Mouse (Mus musculus) brain, embryonic 14.5 days (tissue): ENCODE measurements around the gene Slc25a35.

ENCODE experiments used
- CTCF ChIP-seq: fragments of 200-500 bp; IDR thresholded peaks from 2 replicates; pipeline ENCODE4 v1.5.1; 2012; ENCODE audit warnings: inconsistent platforms, mild to moderate bottlenecking, moderate library complexity, borderline replicate concordance; ENCODE audit not compliant: insufficient read depth, insufficient read length; ENCODE audit errors: extremely low read depth
- POLR2A ChIP-seq: fragments of 200-500 bp; IDR thresholded peaks from 2 replicates; pipeline ENCODE4 v1.6.1; 2012; ENCODE audit warnings: mild to moderate bottlenecking, inconsistent platforms, borderline replicate concordance; ENCODE audit not compliant: poor library complexity, insufficient read depth, insufficient read length, severe bottlenecking; ENCODE audit errors: extremely low read depth

GRCm38 (mm10) chr11:69012071-69012601 is 44.2 kb downstream of the Slc25a35 start:
- TF ChIP-seq CTCF (no peak), POLR2A (peak; percentile 66; the same call in 1 of the 2 replicates)
